Mouse (Mus musculus): Measurements from ENCODE around the gene Bbox1. TPM values are rescaled to one million over a fixed set of nuclear protein-coding genes. Genes with fewer than 3 reads are reported as not detected.

The Bbox1 gene
- polyA plus RNA-seq (2014; fragmentation: Nextera tagmentation; extraction: Ambion mirVana), result 0.12 and 0.25 TPM in 2 replicates

DNA sequence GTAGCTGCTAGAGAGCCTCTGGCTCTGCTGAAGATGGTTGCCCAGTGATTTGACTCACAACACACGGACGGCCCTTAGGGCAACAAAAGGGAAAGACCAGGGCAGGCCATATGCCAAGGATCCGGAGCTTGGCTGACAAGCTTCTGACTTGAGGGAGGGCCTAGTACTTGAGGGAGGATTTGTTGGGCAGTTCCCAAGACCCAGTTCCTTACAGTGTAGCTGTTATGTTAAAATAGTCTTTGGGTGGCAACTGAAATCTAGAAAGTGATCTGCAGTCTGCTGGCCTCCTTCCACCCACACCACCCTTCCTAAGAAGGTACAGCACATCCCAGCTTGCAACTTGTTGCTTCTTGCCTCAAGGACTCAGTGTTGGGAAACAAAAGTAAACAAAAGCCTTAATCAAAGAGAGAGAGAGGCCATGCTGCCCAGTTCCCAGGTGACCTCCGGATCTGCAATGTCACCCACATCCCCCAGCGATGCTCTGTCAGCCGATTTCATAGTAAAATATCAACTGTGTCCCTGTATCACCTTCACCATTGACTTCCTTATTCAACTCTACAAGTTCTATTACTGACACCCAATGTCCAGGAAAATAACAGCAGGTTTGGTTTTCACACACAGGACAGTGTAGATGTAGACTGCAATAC is at the start of gene Bbox1:
Gene Bbox1, minus strand, starts transcription at position 52 of the 647 bp plus-strand sequence.
- Histone ChIP-seq H3K4me3 (replicated peaks; ENCODE audit: low read length) (no peak within 1 kb of the TSS), H3K4me2 (replicated peaks) (no peak within 1 kb of the TSS), H3K9me3 (ENCODE audit: control insufficient read depth, low read length) (no peaks in the 10 kb centered on the region), H3K36me3 (replicated peaks; ENCODE audit: control insufficient read depth, insufficient read depth) (no peaks in the 10 kb centered on the region), H3K27ac (no peak within 1 kb of the TSS), H3K4me1 (replicated peaks; ENCODE audit: control insufficient read depth, insufficient read depth, low read length) (no peaks in the 10 kb centered on the region), H3K9ac (no peak within 1 kb of the TSS), H3K27me3 (ENCODE audit: control insufficient read depth, insufficient read depth, low read length) (no peaks in the 10 kb centered on the region)
- DNase-seq (ENCODE audit: low spot score), result no peak
- 86% methylated on average over 6 of the region's 6 CpGs for WGBS
- no peak for ATAC-seq (ENCODE audit: low FRiP score)

DNA sequence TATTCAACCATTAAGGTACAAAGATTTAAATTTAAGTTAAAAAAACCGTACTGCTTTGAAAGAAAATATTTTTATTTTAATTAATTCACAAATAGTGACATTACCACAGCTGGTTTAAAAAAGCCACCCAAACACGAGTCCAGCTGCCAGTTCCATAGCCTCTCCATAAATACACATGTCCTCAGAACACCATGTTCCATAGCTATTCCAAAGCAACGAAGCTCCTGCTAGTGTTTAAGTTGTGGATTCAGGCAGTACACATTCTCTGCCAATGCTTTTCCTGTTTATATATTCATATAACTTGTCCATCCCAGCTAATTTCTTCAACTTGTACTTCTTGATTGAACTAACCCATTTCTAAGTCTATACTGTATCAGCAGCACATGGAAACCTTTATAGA is 49.5 kb upstream of the Bbox1 start:
- H3K27ac ChIP-seq, result no peak overlapping the region
- H3K27me3 ChIP-seq (ENCODE audit: control insufficient read depth, insufficient read depth, low read length), result peaks cover 8% of the 10 kb centered on the region; the same call in 1 of the 2 replicates
- WGBS, result 79% methylated on average over 3 of the region's 3 CpGs
- ATAC-seq (ENCODE audit: low FRiP score), result no peak
- H3K9ac ChIP-seq, result no peak overlapping the region
- no peaks in the 10 kb centered on the region for H3K36me3 ChIP-seq (replicated peaks; ENCODE audit: control insufficient read depth, insufficient read depth)
- H3K4me3 ChIP-seq (replicated peaks; ENCODE audit: low read length), result no peak overlapping the region
- H3K4me1 ChIP-seq (replicated peaks; ENCODE audit: control insufficient read depth, insufficient read depth, low read length), result peaks cover 6% of the 10 kb centered on the region
- H3K9me3 ChIP-seq (ENCODE audit: control insufficient read depth, low read length), result no peaks in the 10 kb centered on the region
- no peak for DNase-seq (ENCODE audit: low spot score)
- H3K4me2 ChIP-seq (replicated peaks), result no peak overlapping the region

DNA sequence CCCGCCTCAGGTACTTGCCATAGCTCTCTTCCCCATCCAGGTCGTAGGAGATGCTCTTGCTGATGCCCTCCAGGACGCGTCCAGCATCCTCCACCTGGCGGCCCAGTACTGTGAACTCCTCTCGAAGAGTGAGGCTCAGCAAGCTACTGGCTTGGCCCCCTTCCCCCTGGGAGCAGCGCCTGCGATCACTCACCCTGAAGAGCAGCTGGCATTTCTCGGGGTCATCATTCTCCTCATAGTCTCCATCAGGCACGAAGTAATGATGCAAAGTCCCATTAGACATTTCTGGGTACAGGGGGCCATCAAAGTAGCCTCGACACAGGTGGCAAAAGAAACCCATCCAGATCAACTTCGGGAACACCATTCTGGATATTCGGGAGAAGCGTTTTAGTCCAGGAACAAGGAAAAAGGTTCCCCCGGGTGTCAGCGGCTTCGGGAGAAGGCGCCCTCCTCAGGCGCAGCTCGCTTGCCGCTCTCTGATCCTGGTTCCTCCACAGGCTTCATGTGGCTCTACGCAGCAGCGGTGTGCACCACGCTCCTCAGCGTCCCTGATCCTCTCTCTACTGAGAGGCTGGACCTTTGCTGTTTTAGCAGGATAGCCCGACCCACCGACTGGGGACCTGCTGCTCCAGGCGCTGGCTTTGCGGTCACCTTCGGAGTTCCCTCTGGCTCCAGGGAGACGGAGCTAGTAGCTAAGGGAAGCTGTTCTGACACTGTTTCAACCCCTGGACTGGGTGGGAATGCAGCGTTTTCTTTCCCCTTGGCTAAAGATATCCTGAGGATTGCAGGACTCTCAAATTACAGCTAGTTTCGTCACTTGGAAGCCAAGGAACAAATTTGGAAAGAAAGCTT is 48.3 kb upstream of the Bbox1 start, which contains the start of gene Fibin:
Gene Fibin, minus strand, starts transcription at position 752 of the 852 bp plus-strand sequence.
- H3K9ac ChIP-seq, result peak within 1 kb of the TSS; percentile 74
- peaks cover 8% of the 10 kb centered on the region; the same call in 1 of the 2 replicates for H3K27me3 ChIP-seq (ENCODE audit: control insufficient read depth, insufficient read depth, low read length)
- H3K4me3 ChIP-seq (replicated peaks; ENCODE audit: low read length), result peak within 1 kb of the TSS; percentile 50
- peak within 1 kb of the TSS; percentile 92 for H3K4me2 ChIP-seq (replicated peaks)
- no peaks in the 10 kb centered on the region for H3K36me3 ChIP-seq (replicated peaks; ENCODE audit: control insufficient read depth, insufficient read depth)
- H3K4me1 ChIP-seq (replicated peaks; ENCODE audit: control insufficient read depth, insufficient read depth, low read length), result peaks cover 6% of the 10 kb centered on the region
- no peaks in the 10 kb centered on the region for H3K9me3 ChIP-seq (ENCODE audit: control insufficient read depth, low read length)
- no peak within 1 kb of the TSS; the same call in 1 of the 2 replicates for H3K27ac ChIP-seq
- peak; percentile 45 for DNase-seq (ENCODE audit: low spot score)
- ATAC-seq (ENCODE audit: low FRiP score), result peak; percentile 88
- 2% methylated on average over 33 of the region's 33 CpGs for WGBS

DNA sequence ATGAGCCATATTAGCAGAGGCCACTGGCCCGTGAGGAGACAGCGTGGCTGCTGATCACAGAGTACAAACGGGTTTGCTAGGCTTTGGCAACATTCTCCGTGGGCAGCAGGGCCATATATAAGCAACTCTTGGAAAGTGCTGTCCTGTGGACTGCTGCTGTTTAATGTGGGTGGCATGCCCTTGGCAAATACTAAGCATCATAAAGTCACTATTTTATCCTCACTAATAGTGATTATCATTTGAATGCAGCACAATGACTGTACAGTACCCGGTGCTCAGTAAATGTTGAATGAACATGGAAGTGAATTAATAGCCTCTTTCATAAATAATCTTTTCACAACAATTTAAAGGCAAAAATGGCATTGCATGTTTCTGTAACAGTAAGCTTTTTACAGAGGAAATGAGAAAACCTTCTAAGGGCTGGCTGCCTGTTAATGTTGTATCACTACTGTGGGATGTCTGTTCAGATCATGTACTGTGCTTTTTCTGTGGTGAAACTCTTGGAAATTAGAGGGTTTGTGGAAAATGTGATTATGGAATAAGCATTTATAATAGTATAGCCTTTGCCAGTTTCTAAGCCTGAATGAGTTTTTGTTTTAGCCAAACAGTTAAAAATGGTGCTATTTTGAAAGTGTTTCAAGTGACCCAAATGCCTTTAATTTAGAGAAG is 39.1 kb upstream of the Bbox1 start:
- H3K4me1 ChIP-seq (replicated peaks; ENCODE audit: control insufficient read depth, insufficient read depth, low read length), result no peaks in the 10 kb centered on the region
- no peaks in the 10 kb centered on the region for H3K27me3 ChIP-seq (ENCODE audit: control insufficient read depth, insufficient read depth, low read length)
- H3K9me3 ChIP-seq (ENCODE audit: control insufficient read depth, low read length), result no peaks in the 10 kb centered on the region
- ATAC-seq (ENCODE audit: low FRiP score) (no peak), DNase-seq (ENCODE audit: low spot score) (no peak)
- H3K36me3 ChIP-seq (replicated peaks; ENCODE audit: control insufficient read depth, insufficient read depth), result no peaks in the 10 kb centered on the region
- H3K9ac ChIP-seq, result no peak overlapping the region
- H3K27ac ChIP-seq, result no peak overlapping the region
- H3K4me3 ChIP-seq (replicated peaks; ENCODE audit: low read length), result no peak overlapping the region
- WGBS, result 79% methylated on average over 5 of the region's 5 CpGs
- H3K4me2 ChIP-seq (replicated peaks), result no peak overlapping the region

DNA sequence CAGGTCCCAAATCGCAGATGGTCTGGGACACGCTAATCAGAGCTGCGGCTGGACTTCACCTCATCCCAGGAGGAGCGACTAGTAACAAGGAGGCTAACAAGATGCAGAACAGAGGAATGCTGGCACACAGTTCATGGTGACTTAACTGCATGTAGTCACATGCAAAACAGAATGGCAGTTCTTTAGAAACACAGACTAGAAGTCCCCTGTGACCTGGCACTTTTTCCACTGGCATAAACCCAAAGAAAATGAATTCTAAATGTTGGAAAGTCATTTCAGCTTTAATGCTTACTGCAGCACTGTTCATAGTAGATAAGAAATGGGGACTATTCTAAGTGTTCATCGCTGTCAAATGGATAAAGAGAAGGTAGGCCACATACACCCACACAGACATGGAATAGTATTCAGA is 37.5 kb upstream of the Bbox1 start:
- ATAC-seq (ENCODE audit: low FRiP score), result peak; percentile 69; the same call in 1 of the 2 replicates

DNA sequence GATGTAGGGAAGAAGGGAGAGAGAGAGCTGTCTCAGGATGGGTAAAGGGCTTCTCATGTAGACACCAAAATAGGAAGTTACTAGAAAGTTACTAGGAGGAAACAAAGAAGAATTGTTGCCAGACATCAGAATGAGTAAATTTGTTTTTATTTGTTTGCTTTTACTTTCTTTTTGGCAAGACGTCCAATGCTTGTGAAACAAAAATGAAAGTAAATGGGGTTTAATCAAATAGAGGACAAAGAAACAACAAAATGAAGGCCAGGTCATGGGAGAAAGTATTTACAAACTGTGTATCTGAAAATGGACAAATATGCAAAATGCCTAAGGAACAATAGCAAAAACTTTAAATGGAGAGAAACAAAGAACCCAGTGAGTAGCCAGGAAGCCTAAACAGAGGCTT is 37.0 kb upstream of the Bbox1 start:
- no peaks in the 10 kb centered on the region for H3K4me1 ChIP-seq (replicated peaks; ENCODE audit: control insufficient read depth, insufficient read depth, low read length)
- H3K27me3 ChIP-seq (ENCODE audit: control insufficient read depth, insufficient read depth, low read length), result no peaks in the 10 kb centered on the region
- H3K4me3 ChIP-seq (replicated peaks; ENCODE audit: low read length), result no peak overlapping the region
- ATAC-seq (ENCODE audit: low FRiP score) (no peak), DNase-seq (ENCODE audit: low spot score) (no peak)
- no peak overlapping the region for H3K4me2 ChIP-seq (replicated peaks)
- no peak overlapping the region for H3K9ac ChIP-seq
- no peak overlapping the region for H3K27ac ChIP-seq
- WGBS, result 24% methylated on average over 1 of the region's 1 CpGs
- H3K9me3 ChIP-seq (ENCODE audit: control insufficient read depth, low read length), result no peaks in the 10 kb centered on the region
- H3K36me3 ChIP-seq (replicated peaks; ENCODE audit: control insufficient read depth, insufficient read depth), result no peaks in the 10 kb centered on the region

More for the DNA sequence above, 37.5 kb upstream of the Bbox1 start:
- Histone ChIP-seq H3K9ac (no peak overlapping the region), H3K4me1 (replicated peaks; ENCODE audit: control insufficient read depth, insufficient read depth, low read length) (no peaks in the 10 kb centered on the region), H3K4me3 (replicated peaks; ENCODE audit: low read length) (no peak overlapping the region), H3K27me3 (ENCODE audit: control insufficient read depth, insufficient read depth, low read length) (no peaks in the 10 kb centered on the region), H3K4me2 (replicated peaks) (no peak overlapping the region), H3K9me3 (ENCODE audit: control insufficient read depth, low read length) (no peaks in the 10 kb centered on the region), H3K27ac (no peak overlapping the region), H3K36me3 (replicated peaks; ENCODE audit: control insufficient read depth, insufficient read depth) (no peaks in the 10 kb centered on the region)
- DNase-seq (ENCODE audit: low spot score), result peak; percentile 35
- 26% methylated on average over 5 of the region's 5 CpGs for WGBS

DNA sequence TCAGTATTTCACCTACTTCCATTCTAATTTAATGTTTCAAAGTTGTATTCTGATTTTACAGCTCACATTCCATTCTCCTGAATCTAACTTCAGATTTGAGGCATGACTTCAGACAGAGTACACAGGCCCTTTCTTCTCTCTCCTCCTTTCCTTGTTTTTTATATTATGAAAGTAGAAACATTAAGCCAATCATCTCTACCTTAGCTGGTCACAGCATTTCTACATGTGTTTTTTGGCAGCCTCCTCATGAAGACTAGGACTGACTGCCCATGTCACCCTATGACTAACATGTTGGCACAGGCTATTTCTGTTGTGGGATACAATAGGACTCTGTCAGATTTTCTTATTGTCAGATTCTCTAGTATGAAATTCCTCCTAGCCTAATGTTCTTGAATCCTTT is 14.6 kb upstream of the Bbox1 start:
- no peaks in the 10 kb centered on the region for H3K27me3 ChIP-seq (ENCODE audit: control insufficient read depth, insufficient read depth, low read length)
- no peak for ATAC-seq (ENCODE audit: low FRiP score)

DNA sequence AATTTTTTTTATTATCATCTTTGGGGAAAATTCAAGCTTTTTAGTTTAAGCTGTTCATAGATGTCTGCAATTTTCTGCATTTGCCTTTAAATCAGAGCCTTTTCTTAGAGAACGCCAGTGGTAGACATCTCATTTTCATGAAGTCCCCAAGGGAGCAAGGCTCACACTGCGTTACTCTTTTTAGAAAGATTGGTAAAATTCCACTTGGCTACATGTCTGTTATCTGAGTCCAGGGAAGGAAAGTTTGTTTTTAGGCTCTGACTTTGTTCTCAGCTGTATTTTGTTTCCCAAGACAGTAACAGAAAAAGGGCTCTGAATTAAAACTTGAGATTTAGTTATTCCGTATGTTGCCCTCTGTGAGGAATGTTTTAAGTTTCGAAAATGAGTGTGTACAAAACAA is 5.6 kb upstream of the Bbox1 start:
- H3K4me2 ChIP-seq (replicated peaks), result no peak overlapping the region
- H3K27ac ChIP-seq, result no peak overlapping the region
- 77% methylated on average over 4 of the region's 4 CpGs for WGBS
- no peaks in the 10 kb centered on the region for H3K4me1 ChIP-seq (replicated peaks; ENCODE audit: control insufficient read depth, insufficient read depth, low read length)
- no peaks in the 10 kb centered on the region for H3K27me3 ChIP-seq (ENCODE audit: control insufficient read depth, insufficient read depth, low read length)
- no peaks in the 10 kb centered on the region for H3K9me3 ChIP-seq (ENCODE audit: control insufficient read depth, low read length)
- no peak for DNase-seq (ENCODE audit: low spot score)
- no peak overlapping the region for H3K9ac ChIP-seq
- no peak overlapping the region for H3K4me3 ChIP-seq (replicated peaks; ENCODE audit: low read length)
- no peak for ATAC-seq (ENCODE audit: low FRiP score)
- H3K36me3 ChIP-seq (replicated peaks; ENCODE audit: control insufficient read depth, insufficient read depth), result no peaks in the 10 kb centered on the region

More for the DNA sequence above, 14.6 kb upstream of the Bbox1 start:
- Histone ChIP-seq H3K4me2 (replicated peaks) (no peak overlapping the region), H3K4me3 (replicated peaks; ENCODE audit: low read length) (no peak overlapping the region), H3K27ac (no peak overlapping the region), H3K9ac (no peak overlapping the region), H3K4me1 (replicated peaks; ENCODE audit: control insufficient read depth, insufficient read depth, low read length) (no peaks in the 10 kb centered on the region), H3K36me3 (replicated peaks; ENCODE audit: control insufficient read depth, insufficient read depth) (no peaks in the 10 kb centered on the region), H3K9me3 (ENCODE audit: control insufficient read depth, low read length) (no peaks in the 10 kb centered on the region)
- no peak for DNase-seq (ENCODE audit: low spot score)

DNA sequence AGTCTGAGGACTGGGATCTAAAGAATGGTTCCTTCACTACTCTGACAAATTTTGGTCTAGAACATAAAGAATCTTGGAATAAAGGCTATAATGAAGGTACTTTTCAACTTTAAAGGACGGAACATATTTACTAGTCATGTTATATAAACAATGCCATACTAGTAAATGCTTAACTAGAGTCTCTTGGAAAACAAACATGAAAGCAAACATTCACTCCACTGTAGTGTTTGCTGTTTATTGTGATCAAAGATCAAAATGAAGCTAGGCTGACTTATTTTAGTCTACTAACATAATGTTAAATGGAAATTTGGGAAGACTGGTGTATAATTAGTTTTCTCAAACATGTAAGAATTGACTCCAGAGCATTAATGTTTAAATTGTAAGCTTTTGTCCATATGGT is 4.9 kb upstream of the Bbox1 start:
- WGBS, result 88% methylated on average over 1 of the region's 1 CpGs
- no peak overlapping the region for H3K9ac ChIP-seq

More for the DNA sequence above, 4.9 kb upstream of the Bbox1 start:
- no peak overlapping the region for H3K27ac ChIP-seq
- no peaks in the 10 kb centered on the region for H3K36me3 ChIP-seq (replicated peaks; ENCODE audit: control insufficient read depth, insufficient read depth)
- no peaks in the 10 kb centered on the region for H3K4me1 ChIP-seq (replicated peaks; ENCODE audit: control insufficient read depth, insufficient read depth, low read length)
- ATAC-seq (ENCODE audit: low FRiP score), result no peak
- no peak for DNase-seq (ENCODE audit: low spot score)
- H3K4me3 ChIP-seq (replicated peaks; ENCODE audit: low read length), result no peak overlapping the region
- H3K4me2 ChIP-seq (replicated peaks), result no peak overlapping the region
- H3K9me3 ChIP-seq (ENCODE audit: control insufficient read depth, low read length), result no peaks in the 10 kb centered on the region
- no peaks in the 10 kb centered on the region for H3K27me3 ChIP-seq (ENCODE audit: control insufficient read depth, insufficient read depth, low read length)
